In the genomic region with DNA sequence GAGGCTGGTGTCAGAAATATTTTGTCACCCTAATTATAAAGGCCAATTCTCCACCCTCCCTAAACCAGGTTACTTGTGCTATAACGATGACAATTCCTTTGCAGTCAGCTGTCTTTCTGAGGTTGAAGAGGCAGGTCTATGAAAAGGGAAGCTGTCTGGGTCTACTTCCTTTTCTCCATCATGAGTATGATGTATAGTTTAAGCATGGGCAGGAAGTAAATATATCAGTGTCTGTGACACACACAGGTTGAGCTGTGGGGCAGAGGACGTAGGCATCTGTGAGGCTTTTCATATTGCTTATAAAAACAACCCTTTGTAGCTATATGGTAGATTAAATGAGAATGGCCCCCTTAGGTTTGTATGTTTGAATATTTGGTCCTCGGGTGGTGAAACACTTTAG, we compare ENCODE assay signal across 27 mouse cellular contexts. TPM values are rescaled to one million over a fixed set of nuclear protein-coding genes. Genes with fewer than 3 reads are reported as not detected.
"Had no signal": no experiment of that assay in that cellular context is flagged by ENCODE, and none has a peak within 500 bp of the region (broad histone marks: within the 10 kb centered on the region; RNA-seq: fewer than 3 reads in every experiment).

No protein-coding gene starts in this region.

- H3K27ac ChIP-seq: liver, embryonic 14.5 days; midbrain, embryonic 10.5 days; midbrain, embryonic 12.5 days; neural tube, embryonic 13.5 days; neural tube, embryonic 15.5 days; stomach, embryonic 15.5 days; stomach, postnatal 0 days had no signal

- H3K4me1 ChIP-seq: midbrain, embryonic 10.5 days; midbrain, embryonic 12.5 days; neural tube, embryonic 13.5 days; neural tube, embryonic 15.5 days; stomach, embryonic 15.5 days had no signal

- H3K36me3 ChIP-seq: midbrain, embryonic 10.5 days; midbrain, embryonic 12.5 days; neural tube, embryonic 13.5 days; neural tube, embryonic 15.5 days; stomach, embryonic 15.5 days had no signal

- H3K9ac ChIP-seq: liver, embryonic 14.5 days; lung, embryonic 14.5 days; midbrain, embryonic 12.5 days; neural tube, embryonic 13.5 days; neural tube, embryonic 15.5 days; stomach, embryonic 15.5 days had no signal

- DNase-seq: lung, adult 18-20 months; lung, embryonic 14.5 days; lung, postnatal 10 days; lung, postnatal 4 days; midbrain, embryonic 14.5 days; right cerebral cortex, postnatal 14 days; right cerebral cortex, postnatal 4 days; spleen, adult 18-20 months; thymus, adult 2 months; thymus, postnatal 25 days; thymus, postnatal 4 days had no signal

- H3K9me3 ChIP-seq: midbrain, embryonic 10.5 days; midbrain, embryonic 12.5 days; neural tube, embryonic 13.5 days; neural tube, embryonic 15.5 days; stomach, embryonic 15.5 days had no signal

- H3K27me3 ChIP-seq: midbrain, embryonic 12.5 days; neural tube, embryonic 13.5 days; neural tube, embryonic 15.5 days; stomach, embryonic 15.5 days had no signal

- H3K4me2 ChIP-seq: lung, embryonic 14.5 days; midbrain, embryonic 12.5 days; neural tube, embryonic 13.5 days; neural tube, embryonic 15.5 days; stomach, embryonic 15.5 days had no signal

- H3K4me3 ChIP-seq: midbrain, embryonic 10.5 days; midbrain, embryonic 12.5 days; myocyte; neural tube, embryonic 13.5 days; neural tube, embryonic 15.5 days; stomach, embryonic 15.5 days had no signal

- ATAC-seq: midbrain, embryonic 16.5 days had no signal

RNA-seq across cellular contexts. Expression of gene Taar7f, which starts 9.7 kb away (rescaled TPM):
- total RNA-seq: megakaryocyte-erythroid progenitor cell, adult 5-6 weeks had no signal
- polyA plus RNA-seq: liver, embryonic 14.5 days; liver, embryonic 16.5 days; lung, embryonic 14.5 days; lung, embryonic 16.5 days; midbrain, embryonic 10.5 days; midbrain, embryonic 12.5 days; midbrain, embryonic 14.5 days; midbrain, embryonic 16.5 days; myocyte; neural tube, embryonic 11.5 days; neural tube, embryonic 13.5 days; neural tube, embryonic 15.5 days; small intestine, adult 2 months; stomach, embryonic 15.5 days; stomach, postnatal 0 days; testis, adult 2 months; thymus, adult 2 months; urinary bladder, adult 2 months had no signal

RNA-seq across cellular contexts. Expression of gene Taar8a, which starts 17.3 kb away (rescaled TPM):
- total RNA-seq: megakaryocyte-erythroid progenitor cell, adult 5-6 weeks had no signal
- polyA plus RNA-seq: liver, embryonic 14.5 days; liver, embryonic 16.5 days; lung, embryonic 14.5 days; lung, embryonic 16.5 days; midbrain, embryonic 10.5 days; midbrain, embryonic 12.5 days; midbrain, embryonic 14.5 days; midbrain, embryonic 16.5 days; myocyte; neural tube, embryonic 11.5 days; neural tube, embryonic 13.5 days; neural tube, embryonic 15.5 days; small intestine, adult 2 months; stomach, embryonic 15.5 days; stomach, postnatal 0 days; testis, adult 2 months; thymus, adult 2 months; urinary bladder, adult 2 months had no signal

RNA-seq across cellular contexts. Expression of gene Taar7e, which starts 21.6 kb away (rescaled TPM):
- total RNA-seq: megakaryocyte-erythroid progenitor cell, adult 5-6 weeks had no signal
- polyA plus RNA-seq: liver, embryonic 14.5 days; liver, embryonic 16.5 days; lung, embryonic 14.5 days; lung, embryonic 16.5 days; midbrain, embryonic 10.5 days; midbrain, embryonic 12.5 days; midbrain, embryonic 14.5 days; midbrain, embryonic 16.5 days; myocyte; neural tube, embryonic 11.5 days; neural tube, embryonic 13.5 days; neural tube, embryonic 15.5 days; small intestine, adult 2 months; stomach, embryonic 15.5 days; stomach, postnatal 0 days; testis, adult 2 months; thymus, adult 2 months; urinary bladder, adult 2 months had no signal

RNA-seq across cellular contexts. Expression of gene Taar7d, which starts 32.0 kb away (rescaled TPM):
- total RNA-seq: megakaryocyte-erythroid progenitor cell, adult 5-6 weeks had no signal
- polyA plus RNA-seq: liver, embryonic 14.5 days; liver, embryonic 16.5 days; lung, embryonic 14.5 days; lung, embryonic 16.5 days; midbrain, embryonic 10.5 days; midbrain, embryonic 12.5 days; midbrain, embryonic 14.5 days; midbrain, embryonic 16.5 days; myocyte; neural tube, embryonic 11.5 days; neural tube, embryonic 13.5 days; neural tube, embryonic 15.5 days; small intestine, adult 2 months; stomach, embryonic 15.5 days; stomach, postnatal 0 days; testis, adult 2 months; thymus, adult 2 months; urinary bladder, adult 2 months had no signal

RNA-seq across cellular contexts. Expression of gene Taar8b, which starts 33.1 kb away (rescaled TPM):
- total RNA-seq: megakaryocyte-erythroid progenitor cell, adult 5-6 weeks had no signal
- polyA plus RNA-seq: liver, embryonic 14.5 days; liver, embryonic 16.5 days; lung, embryonic 14.5 days; lung, embryonic 16.5 days; midbrain, embryonic 10.5 days; midbrain, embryonic 12.5 days; midbrain, embryonic 14.5 days; midbrain, embryonic 16.5 days; myocyte; neural tube, embryonic 11.5 days; neural tube, embryonic 13.5 days; neural tube, embryonic 15.5 days; stomach, embryonic 15.5 days; stomach, postnatal 0 days; testis, adult 2 months; thymus, adult 2 months; urinary bladder, adult 2 months had no signal
